Mouse (Mus musculus): ENCODE results near the gene Creg2.

DNA sequence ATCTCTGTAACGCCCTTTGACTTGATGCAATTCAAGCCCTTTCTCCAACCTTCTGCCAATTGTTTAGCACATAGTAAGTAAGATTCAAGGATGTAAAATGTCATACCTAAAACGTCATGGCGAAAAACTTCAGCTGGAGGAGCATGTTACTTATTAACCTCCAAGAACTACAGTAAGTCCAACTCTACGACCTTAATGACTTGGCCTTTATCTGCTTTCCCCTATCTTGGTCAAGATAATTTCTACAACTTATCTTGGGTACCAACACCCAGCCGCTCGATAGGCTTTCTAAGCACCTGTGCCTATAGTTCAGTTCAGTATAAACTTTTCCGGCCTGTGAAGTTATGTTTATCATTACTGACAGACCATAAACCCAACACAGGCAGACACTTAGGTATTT, 77.4 kb downstream of the Creg2 start:
- no peak for TF ChIP-seq CTCF (IDR thresholded peaks at IDR 0.05; ENCODE audit: low read depth)
- TF ChIP-seq EP300 (IDR thresholded peaks at IDR 0.05; ENCODE audit: low read depth), result no peak
